Mouse (Mus musculus): Measurements from ENCODE around the gene Sp1. TPM values are rescaled to one million over a fixed set of nuclear protein-coding genes. Genes with fewer than 3 reads are reported as not detected.
A peak's percentile ranks its signal among the peaks of the same experiment; 100 is the strongest.

Sp1 gene
- total RNA-seq, 2 experiments from 2014 or later, result 31.9 to 39.6 TPM

DNA sequence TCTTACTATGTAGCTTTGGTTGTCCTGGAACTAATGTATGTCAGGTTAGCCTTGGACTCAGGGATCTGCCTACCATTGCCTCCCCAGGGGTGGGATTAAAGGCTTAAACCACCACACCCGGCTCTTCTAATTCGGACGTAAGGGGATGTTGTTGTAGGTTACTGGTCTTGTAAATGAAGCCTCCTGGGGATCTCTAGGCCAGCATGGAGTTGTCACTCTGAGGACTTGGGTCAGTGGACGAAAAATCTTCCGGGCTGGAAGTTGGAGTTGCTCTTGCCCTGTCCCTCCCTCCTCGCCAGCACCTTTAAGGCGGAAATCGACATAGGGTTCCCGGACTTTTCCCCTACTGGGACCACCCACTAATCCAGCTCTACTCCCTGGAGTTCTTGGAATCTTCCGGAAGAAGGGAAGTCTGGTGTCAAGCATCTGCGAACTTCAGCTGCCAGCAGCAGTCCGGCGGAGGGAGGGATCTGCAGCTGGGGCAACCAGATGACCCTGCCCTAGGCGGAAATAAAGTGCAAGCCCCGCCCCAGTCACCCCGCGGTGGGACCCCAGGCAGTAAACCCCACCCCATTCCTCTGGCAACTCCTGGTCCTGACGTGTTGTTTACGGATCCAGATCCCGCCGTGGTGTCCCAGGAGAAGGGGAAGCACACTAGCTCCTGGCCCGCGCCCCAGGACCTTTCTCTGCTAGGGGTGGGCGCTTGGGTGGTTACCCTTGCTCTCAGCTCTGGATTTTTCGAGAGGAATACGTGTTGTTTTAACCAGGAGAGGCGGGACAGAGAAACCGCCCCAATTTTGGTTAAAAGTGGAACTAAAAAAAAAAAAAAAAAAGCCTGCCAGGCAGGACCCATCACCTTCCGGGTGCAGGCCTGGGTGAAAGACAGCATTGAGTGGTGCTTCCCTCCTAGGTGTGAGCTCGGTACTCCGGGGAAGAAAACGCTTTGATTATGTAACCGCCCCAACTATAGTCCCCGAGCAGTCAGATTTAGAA is 6.4 kb upstream of the Sp1 start:
- DNase-seq, result peak; percentile 96 to 99

DNA sequence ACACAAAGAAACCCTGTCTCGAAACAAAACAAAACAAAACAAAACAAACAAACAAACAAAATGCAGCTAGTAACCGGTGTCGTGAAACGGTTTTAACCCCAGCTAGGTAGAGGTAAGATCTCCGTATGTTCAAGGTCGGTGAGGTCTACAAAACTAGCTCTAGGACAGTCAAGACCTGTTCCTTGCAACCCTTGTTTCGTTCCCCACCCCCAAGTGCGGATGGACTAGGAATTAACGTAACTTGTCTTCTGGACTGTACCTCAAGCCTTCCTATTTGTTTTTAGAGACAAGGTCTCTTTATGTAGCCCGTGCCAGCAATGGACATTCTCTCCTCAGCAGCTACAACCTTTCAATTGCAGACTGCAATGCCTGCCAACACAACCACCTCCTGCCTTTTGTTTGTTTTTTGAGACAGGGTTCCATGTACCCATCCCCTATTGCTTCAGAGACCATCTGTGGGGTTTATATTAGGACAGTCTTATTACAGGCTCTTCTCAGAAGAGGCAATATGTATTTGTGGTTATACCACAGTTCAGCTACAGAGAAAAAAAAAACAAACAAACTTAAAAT is 5.4 kb upstream of the Sp1 start:
- DNase-seq, result no peak

DNA sequence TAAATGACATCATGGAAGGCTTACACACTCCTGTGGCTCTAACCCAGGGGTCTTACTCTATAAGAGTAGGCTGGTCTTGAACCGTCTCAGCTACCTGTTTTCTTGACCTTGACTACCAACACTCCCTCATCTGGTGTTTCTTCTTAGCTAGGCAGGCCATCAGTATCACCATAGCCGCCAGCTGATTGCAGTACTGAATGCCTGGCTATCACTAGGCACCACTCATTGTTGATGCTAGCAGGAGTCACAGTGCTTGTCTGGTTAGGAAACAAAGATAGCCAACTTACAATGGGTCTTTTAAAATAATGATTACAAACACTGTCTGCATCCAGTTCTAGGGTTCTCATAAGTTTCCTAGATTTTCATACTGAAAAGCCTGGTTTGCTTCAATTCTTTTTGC is 4.7 kb upstream of the Sp1 start:
- DNase-seq, result no peak

DNA sequence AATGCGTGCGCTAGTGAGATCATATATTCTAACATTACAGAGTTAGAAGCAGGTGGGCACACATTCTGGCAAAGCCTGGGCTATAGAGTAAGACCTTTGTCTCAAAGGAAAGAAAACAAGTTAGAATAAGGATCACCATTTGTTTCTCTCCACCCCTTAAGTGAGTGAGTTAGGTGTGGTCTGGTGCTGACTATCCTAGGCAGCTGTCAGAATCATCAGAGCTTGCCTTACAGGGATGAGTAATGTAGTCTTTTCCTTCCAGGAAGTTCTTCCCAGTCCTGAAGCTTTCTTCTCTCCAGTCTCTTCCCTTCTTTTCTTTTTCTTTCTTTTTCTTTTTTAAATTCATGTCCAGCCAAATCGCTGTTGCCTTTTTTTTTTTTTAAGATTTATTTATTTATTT is 3.7 kb upstream of the Sp1 start:
- DNase-seq, result no peak

GRCm38 (mm10) chr15:102404608-102405488 is 1.1 kb upstream of the Sp1 start:
- DNase-seq, result peak; percentile 10 to 48

DNA sequence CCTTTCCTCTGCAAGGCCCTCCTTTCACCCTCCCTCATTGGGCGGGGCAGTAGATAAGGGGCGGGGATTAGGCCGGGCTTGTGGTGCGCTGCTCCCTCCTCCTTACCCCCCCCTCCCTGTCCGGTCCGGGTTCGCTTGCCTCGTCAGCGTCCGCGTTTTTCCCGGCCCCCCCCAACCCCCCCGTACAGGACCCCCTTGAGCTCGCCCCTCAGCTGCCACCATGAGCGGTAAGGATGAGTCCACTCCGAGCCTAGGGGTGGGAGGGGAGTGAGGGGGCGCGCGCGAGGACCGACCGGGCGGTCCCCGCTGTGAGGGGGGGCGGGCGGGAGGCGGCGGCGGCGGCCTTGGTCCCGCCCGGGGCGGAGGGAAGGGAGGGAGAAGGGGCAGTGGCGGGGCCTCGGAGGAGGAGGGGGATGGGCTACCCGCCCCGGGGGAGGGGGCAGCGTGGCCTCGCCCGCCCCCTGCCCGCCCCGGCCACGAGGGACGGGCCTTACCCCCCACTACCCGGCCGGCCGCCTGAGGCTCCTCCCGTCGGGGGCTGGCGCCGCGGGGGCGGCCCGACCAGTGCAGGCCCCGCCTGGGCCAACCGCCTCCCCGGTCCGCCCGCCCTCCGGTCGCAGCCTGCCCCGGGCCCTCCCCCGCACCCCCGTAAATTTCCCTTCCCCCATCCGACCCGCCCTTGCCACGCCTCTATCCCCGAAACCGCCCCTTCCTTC is 411 bp downstream of the Sp1 start:
- DNase-seq, result peak; percentile 88 to 92

DNA sequence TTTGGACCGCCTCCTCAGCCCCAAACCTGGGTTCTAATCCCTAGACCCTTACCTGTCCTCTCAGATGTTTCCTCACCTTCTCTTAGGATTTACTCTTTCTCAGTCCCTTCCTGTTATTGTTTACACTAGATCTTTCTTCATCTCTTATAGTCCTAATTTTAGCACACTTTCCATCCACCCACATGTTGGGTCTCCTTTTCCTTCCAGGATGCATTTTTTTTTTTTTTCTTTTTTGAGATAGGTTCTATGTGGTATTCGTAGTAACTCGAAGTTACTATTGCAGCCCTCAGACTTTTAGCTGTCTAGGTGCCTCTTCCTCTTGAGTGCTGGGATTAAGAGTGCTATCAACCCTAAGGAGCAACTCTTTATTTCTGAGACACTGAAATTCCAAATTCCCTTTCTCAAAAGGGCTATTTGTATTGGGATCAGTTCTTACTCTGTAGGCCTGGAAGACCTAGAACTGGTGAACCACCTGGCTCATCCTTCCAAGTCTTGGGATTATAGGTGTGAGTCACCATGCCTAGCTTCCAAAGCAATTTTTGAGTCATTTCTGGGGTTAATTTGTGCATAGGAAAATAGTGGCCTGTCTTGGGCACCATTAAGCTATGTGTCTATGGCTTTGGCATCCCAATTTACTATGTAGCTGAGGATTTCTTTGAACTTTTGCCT is 1.1 kb downstream of the Sp1 start:
- DNase-seq, result no peak

DNA sequence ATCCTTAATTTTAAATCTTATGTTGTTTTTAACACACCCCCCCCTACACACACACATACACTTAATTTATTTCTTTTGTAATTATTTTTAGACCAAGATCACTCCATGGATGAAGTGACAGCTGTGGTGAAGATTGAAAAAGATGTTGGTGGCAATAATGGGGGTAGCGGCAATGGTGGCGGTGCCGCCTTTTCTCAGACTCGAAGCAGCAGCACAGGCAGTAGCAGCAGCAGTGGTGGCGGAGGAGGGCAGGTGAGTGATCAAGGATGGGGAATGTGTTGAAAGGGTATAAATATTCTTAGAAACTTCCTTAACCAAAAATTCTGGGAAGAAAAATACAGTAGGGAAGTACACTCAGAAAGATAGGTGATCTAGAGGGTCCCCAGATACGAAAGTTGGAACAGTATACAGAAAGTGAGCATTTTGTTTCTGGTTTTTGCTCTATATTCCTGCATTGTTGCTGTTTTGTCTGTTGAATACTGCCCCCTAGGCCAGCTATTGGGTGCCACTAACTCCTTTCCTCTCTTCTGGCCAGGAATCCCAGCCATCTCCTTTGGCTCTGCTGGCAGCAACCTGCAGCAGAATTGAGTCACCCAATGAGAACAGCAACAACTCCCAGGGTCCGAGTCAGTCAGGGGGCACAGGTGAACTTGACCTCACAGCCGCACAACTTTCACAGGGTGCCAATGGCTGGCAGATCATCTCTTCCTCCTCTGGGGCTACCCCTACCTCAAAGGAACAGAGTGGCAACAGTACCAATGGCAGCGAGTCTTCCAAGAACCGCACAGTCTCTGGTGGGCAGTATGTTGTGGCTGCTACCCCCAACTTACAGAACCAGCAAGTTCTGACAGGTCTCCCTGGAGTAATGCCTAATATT is 2.0 kb downstream of the Sp1 start:
- DNase-seq, result no peak

GRCm38 (mm10) chr15:102408558-102409130 is 2.7 kb downstream of the Sp1 start:
- DNase-seq, result no peak

- DNase-seq, result no peak
Observed at GRCm38 (mm10) chr15:102409286-102409685, 3.3 kb downstream of the Sp1 start.

DNA sequence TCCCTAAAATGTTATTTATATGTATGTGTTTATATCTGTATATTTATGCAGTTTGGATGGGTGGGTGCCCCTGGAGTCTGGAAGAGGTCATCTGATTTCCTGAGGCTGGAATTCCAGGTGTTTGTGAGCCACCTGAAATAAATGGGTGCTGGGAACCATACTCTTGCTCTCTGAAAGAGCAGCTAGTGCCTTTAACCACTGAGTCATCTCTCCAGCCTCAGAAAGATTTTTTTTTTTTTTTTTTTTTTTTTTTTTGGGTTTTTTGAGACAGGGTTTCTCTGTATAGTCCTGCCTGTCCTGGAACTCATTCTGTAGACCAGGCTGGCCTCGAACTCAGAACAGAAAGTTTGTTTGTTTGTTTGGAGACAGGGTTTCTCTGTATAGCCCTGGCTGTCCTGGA is 5.1 kb downstream of the Sp1 start:
- DNase-seq, result no peak

DNA sequence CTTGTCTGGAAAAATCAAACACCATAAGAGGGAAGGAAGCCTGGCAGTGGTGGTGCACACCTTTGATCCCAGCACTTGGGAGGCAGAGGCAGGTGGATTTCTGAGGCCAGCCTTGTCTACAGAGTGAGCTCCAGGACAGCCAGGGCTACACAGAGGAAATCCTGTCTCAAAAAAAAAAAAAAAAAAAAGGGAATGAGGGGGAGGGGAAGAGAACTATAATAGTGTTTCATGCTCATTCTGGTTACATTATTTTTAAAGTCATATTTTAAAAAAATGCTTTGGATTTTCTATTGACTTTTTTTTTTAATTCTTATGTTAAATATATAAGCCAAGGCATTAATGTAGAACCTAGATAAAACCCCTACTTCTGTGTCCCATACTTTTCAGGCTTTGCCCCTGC is 7.7 kb downstream of the Sp1 start:
- DNase-seq, result no peak

DNA sequence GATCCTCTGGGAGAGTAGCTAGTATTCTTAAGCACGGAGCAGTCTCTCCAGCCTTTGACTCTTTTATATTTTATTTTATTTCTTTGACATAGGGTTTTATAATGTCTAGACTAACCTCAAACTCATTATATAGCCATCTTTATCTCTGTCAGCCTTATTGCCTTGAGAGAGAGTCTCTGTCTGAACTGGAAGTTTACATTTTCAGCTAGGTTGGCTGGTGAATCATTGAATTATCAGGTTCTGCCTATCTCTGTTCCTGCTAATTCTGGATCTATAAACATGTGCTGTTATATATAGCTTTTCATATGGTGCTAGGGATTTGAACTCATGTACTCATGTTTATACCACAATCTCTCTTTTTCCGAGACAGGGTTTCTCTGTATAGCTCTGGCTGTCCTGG is 11.6 kb downstream of the Sp1 start:
- no peak for DNase-seq

GRCm38 (mm10) chr15:102420986-102421385 is 15.0 kb downstream of the Sp1 start:
- no peak for DNase-seq

DNA sequence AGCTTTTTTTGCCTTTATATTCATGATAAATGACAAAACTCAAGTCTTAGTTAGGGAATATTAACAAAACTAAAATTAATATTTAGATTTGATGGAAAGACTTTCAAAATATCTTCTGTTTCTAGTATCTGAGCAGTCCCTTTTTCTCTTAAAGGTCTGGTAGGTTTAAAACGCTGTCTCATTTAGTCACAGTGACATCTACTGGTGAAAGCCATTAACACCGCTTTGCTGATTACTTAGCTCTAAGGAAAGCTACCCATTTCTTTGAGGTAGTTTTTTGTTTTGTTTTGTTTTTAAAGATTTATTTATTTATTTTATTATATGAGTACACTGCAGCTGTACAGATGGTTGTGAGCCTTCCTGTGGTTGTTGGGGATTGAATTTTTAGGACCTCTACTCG is 15.5 kb downstream of the Sp1 start:
- DNase-seq, result peak; percentile 50 to 80

DNA sequence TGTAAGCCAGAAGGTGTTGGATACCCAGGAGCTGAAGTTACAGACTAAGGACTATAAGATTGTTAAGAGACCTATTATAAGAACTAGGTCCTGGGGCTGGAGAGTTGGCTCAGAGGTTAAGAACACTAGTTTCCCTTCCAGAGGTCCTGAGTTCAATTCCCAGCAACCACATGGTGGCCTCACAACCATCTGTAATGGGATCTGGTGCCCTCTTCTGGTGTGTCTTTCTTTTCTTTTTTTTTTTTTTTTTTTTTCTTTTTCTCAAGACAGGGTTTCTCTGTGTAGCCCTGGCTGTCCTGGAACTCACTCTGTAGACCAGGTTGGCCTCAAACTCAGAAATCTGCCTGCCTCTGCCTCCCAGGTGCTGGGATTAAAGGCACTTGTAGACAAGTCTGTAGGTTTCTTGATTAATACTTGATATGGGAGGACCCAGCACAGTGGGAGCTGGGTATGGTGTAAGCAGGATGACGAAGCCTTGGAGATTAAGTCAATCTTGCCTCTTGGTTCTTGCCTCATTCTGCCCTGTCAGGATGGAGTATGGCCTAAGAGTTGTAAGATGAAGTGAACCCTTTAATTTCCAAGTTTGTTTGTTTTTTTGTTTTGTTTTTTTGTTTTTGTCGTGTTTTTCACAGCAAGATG is 17.8 kb downstream of the Sp1 start:
- DNase-seq, result no peak

- DNase-seq, result no peak
Observed at GRCm38 (mm10) chr15:102424657-102425056, 18.7 kb downstream of the Sp1 start.

DNA sequence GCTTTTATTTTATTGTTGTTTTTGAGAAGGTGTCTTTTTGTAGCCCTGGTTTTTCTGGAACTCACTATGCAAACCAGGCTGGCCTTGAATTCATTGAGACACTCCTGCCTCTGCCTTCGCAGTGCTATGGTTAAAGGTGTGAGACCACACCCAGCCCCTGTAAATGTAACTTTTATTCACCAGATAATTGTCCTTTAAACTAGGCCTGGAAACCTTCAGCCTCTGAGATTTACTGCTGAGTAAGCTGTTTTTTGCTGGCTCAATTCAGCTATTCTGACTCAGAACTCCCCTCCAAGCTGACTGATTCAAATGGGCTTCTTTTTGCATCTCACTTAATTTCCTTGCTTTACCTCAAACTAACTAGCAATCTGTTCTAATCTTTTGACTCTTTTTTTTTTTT is 21.0 kb downstream of the Sp1 start:
- DNase-seq, result no peak

DNA sequence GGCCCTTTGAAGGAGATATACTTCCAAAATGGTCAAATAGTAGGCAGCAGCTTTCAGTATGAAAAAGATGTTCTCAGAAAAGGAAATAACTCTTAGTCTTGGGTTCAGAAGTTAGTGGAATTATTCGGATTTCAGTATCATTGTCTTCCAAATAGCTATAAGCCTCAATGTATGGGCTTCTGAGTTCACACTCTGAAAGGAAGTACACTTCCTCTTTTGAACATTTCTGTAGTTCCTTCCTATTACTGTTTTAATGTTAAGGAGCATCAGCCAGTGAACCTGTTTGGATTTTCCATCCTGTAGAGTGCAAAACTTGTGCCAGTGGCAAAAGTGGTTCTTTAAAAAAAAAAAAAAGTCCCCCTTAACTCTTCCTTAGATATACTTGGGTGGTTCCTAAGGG is 26.1 kb downstream of the Sp1 start:
- no peak for DNase-seq

GRCm38 (mm10) chr15:102433173-102433572 is 27.2 kb downstream of the Sp1 start:
- no peak for DNase-seq

Data from heart, adult 18-20 months (tissue).